Mouse (Mus musculus): ENCODE data around the gene Il9r.

- TF ChIP-seq ZNF384 (IDR thresholded peaks at IDR 0.05; ENCODE audit: low read depth, low read length) (no peak), HCFC1 (IDR thresholded peaks at IDR 0.05; ENCODE audit: borderline replicate concordance, insufficient read depth, low read length) (no peak), ZC3H11A (IDR thresholded peaks at IDR 0.05; ENCODE audit: borderline replicate concordance, low read depth, low read length) (no peak), CHD2 (IDR thresholded peaks at IDR 0.05; ENCODE audit: low read depth, low read length) (no peak), MAFK (IDR thresholded peaks at IDR 0.05; ENCODE audit: insufficient read depth, low read depth, low read length) (no peak)
Measured at GRCm38 (mm10) chr11:32233895-32234294, 33.8 kb upstream of the Il9r start.
